Mouse (Mus musculus): ENCODE results near the gene Lclat1. TPM values are rescaled to one million over a fixed set of nuclear protein-coding genes. Genes with fewer than 3 reads are reported as not detected.
A peak's percentile ranks its signal among the peaks of the same experiment; 100 is the strongest.

Gene Lclat1
- polyA plus RNA-seq, 1 experiment from 2014 or later: 23.8 TPM

DNA sequence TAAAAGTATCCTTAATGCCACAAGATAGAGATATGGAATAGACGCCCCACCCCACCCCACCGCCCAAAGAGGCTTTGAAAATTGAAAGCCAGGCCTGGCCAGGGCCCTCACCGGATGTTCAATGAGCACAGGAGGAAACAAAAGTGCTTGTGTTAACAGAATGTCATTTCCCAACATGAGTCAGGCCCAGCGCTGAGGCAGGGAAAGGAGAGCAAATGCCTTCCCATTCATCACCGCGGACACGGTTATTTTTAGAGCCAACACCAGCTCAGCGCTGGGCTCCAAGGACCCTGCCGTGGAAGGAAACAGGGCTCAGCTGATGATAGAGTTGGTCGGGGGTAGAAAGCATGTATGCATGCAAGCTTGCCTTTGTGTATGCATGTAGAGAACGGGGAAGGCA lies 40.4 kb upstream of the Lclat1 start:
- Histone ChIP-seq H3K4me1 (ENCODE audit: control insufficient read depth, insufficient read depth, low read length) (no peaks in the 10 kb centered on the region), H3K4me3 (ENCODE audit: low read depth, low read length) (no peak overlapping the region), H3K9me3 (ENCODE audit: control insufficient read depth, low read length) (no peaks in the 10 kb centered on the region), H3K4me2 (ENCODE audit: low read depth, low read length) (no peak overlapping the region), H3K27ac (ENCODE audit: low read depth, low read length) (no peak overlapping the region), H3K9ac (replicated peaks; ENCODE audit: low read depth, low read length) (no peak overlapping the region), H3K27me3 (ENCODE audit: control insufficient read depth, insufficient read depth, low read length) (no peaks in the 10 kb centered on the region), H3K36me3 (ENCODE audit: control insufficient read depth, insufficient read depth, low read length) (no peaks in the 10 kb centered on the region)
- no peak for ATAC-seq (ENCODE audit: low read depth)
- 24% methylated on average over 11 of the region's 11 CpGs for WGBS

- WGBS: 88% methylated on average over 10 of the region's 10 CpGs
Measured at GRCm38 (mm10) chr17:73068321-73068992, 39.3 kb upstream of the Lclat1 start.

DNA sequence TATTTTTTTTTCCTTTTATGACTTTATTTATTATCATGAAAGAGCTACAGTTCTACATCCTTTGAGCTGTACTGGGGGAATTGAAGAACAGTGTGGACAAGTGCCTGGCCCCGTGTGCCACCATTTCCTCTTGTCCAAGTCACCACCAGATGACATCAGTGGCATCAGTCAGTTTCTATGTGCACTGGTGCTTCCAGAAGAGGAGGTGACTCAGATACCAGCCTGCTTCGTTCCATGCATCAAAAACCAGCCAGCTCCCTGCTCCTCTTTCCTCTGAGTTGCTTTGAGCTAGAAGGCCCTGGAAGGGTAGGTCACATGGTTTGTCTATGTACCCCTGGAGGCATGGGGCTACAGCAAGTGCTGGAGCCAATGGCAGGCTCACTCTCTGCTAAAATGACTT lies 37.3 kb upstream of the Lclat1 start:
- Histone ChIP-seq H3K27ac (ENCODE audit: low read depth, low read length) (no peak overlapping the region), H3K9ac (replicated peaks; ENCODE audit: low read depth, low read length) (no peak overlapping the region), H3K4me1 (ENCODE audit: control insufficient read depth, insufficient read depth, low read length) (no peaks in the 10 kb centered on the region), H3K27me3 (ENCODE audit: control insufficient read depth, insufficient read depth, low read length) (no peaks in the 10 kb centered on the region), H3K36me3 (ENCODE audit: control insufficient read depth, insufficient read depth, low read length) (no peaks in the 10 kb centered on the region), H3K4me2 (ENCODE audit: low read depth, low read length) (no peak overlapping the region), H3K9me3 (ENCODE audit: control insufficient read depth, low read length) (no peaks in the 10 kb centered on the region), H3K4me3 (ENCODE audit: low read depth, low read length) (no peak overlapping the region)
- 85% methylated on average over 2 of the region's 2 CpGs for whole genome bisulfite sequencing
- no peak for ATAC-seq (ENCODE audit: low read depth)

More at GRCm38 (mm10) chr17:73068321-73068992, 39.3 kb upstream of the Lclat1 start:
- Histone ChIP-seq H3K9ac (replicated peaks; ENCODE audit: low read depth, low read length) (no peak overlapping the region), H3K4me1 (ENCODE audit: control insufficient read depth, insufficient read depth, low read length) (no peaks in the 10 kb centered on the region), H3K9me3 (ENCODE audit: control insufficient read depth, low read length) (no peaks in the 10 kb centered on the region), H3K36me3 (ENCODE audit: control insufficient read depth, insufficient read depth, low read length) (no peaks in the 10 kb centered on the region), H3K4me2 (ENCODE audit: low read depth, low read length) (no peak overlapping the region), H3K27ac (ENCODE audit: low read depth, low read length) (no peak overlapping the region), H3K4me3 (ENCODE audit: low read depth, low read length) (no peak overlapping the region), H3K27me3 (ENCODE audit: control insufficient read depth, insufficient read depth, low read length) (no peaks in the 10 kb centered on the region)
- no peak for ATAC-seq (ENCODE audit: low read depth)

GRCm38 (mm10) chr17:73071725-73072263 lies 36.0 kb upstream of the Lclat1 start:
- H3K4me1 ChIP-seq (ENCODE audit: control insufficient read depth, insufficient read depth, low read length): no peaks in the 10 kb centered on the region
- no peak overlapping the region for H3K9ac ChIP-seq (replicated peaks; ENCODE audit: low read depth, low read length)
- H3K4me2 ChIP-seq (ENCODE audit: low read depth, low read length): no peak overlapping the region
- no peak overlapping the region for H3K27ac ChIP-seq (ENCODE audit: low read depth, low read length)
- no peaks in the 10 kb centered on the region for H3K27me3 ChIP-seq (ENCODE audit: control insufficient read depth, insufficient read depth, low read length)
- no peak overlapping the region for H3K4me3 ChIP-seq (ENCODE audit: low read depth, low read length)
- ATAC-seq (ENCODE audit: low read depth): no peak
- no peaks in the 10 kb centered on the region for H3K9me3 ChIP-seq (ENCODE audit: control insufficient read depth, low read length)
- H3K36me3 ChIP-seq (ENCODE audit: control insufficient read depth, insufficient read depth, low read length): no peaks in the 10 kb centered on the region
- WGBS: 53% methylated on average over 5 of the region's 5 CpGs

DNA sequence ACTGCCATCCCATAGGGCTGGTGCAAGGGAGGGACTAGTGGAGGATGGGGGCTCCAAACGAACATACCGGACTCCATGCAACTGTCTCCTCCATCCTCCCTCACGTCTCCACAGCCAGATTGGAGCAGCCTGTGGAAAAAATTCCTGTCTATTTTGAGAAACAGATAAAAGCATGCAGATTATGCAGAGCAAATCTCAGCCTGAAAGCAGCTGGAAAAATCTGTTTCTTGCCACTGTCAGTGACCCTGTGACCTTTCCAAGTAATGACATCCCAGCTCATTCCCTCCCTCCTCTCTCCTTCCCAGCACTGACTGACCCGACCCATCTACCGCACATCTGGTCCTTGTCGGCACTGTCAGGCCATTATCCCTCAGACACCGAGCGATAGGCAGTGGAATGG lies 35.5 kb upstream of the Lclat1 start:
- H3K9me3 ChIP-seq (ENCODE audit: control insufficient read depth, low read length): no peaks in the 10 kb centered on the region
- no peaks in the 10 kb centered on the region for H3K27me3 ChIP-seq (ENCODE audit: control insufficient read depth, insufficient read depth, low read length)
- H3K36me3 ChIP-seq (ENCODE audit: control insufficient read depth, insufficient read depth, low read length): no peaks in the 10 kb centered on the region
- no peak overlapping the region for H3K4me3 ChIP-seq (ENCODE audit: low read depth, low read length)
- H3K4me1 ChIP-seq (ENCODE audit: control insufficient read depth, insufficient read depth, low read length): no peaks in the 10 kb centered on the region
- no peak overlapping the region for H3K9ac ChIP-seq (replicated peaks; ENCODE audit: low read depth, low read length)
- ATAC-seq (ENCODE audit: low read depth): no peak
- no peak overlapping the region for H3K27ac ChIP-seq (ENCODE audit: low read depth, low read length)
- 34% methylated on average over 8 of the region's 8 CpGs for WGBS
- no peak overlapping the region for H3K4me2 ChIP-seq (ENCODE audit: low read depth, low read length)

DNA sequence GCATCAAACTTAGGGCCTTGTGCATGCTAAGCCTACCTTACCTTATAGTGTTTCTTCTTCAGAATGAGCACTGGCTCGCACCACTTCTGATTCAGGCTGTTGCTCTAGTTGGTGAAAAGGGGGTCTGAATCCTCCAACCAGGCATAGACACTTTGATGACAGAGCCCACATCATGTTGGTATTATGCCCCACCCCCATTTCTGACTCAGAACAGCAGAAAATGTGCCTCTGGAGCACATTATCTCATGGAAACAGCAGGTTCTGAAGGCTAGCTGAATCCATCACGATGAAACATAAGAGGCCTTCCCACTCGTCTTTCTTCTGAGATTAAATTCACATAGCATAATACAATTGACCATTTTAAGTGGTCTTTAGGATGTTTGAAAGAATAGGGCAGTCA lies 33.2 kb upstream of the Lclat1 start:
- Histone ChIP-seq H3K4me1 (ENCODE audit: control insufficient read depth, insufficient read depth, low read length) (no peaks in the 10 kb centered on the region), H3K36me3 (ENCODE audit: control insufficient read depth, insufficient read depth, low read length) (no peaks in the 10 kb centered on the region), H3K27me3 (ENCODE audit: control insufficient read depth, insufficient read depth, low read length) (no peaks in the 10 kb centered on the region), H3K9me3 (ENCODE audit: control insufficient read depth, low read length) (no peaks in the 10 kb centered on the region), H3K27ac (ENCODE audit: low read depth, low read length) (no peak overlapping the region), H3K4me2 (ENCODE audit: low read depth, low read length) (no peak overlapping the region), H3K9ac (replicated peaks; ENCODE audit: low read depth, low read length) (no peak overlapping the region), H3K4me3 (ENCODE audit: low read depth, low read length) (no peak overlapping the region)
- ATAC-seq (ENCODE audit: low read depth): no peak
- WGBS: 84% methylated on average over 3 of the region's 3 CpGs

GRCm38 (mm10) chr17:73075238-73075890 lies 32.4 kb upstream of the Lclat1 start:
- H3K27ac ChIP-seq (ENCODE audit: low read depth, low read length): no peak overlapping the region
- no peaks in the 10 kb centered on the region for H3K9me3 ChIP-seq (ENCODE audit: control insufficient read depth, low read length)
- no peaks in the 10 kb centered on the region for H3K36me3 ChIP-seq (ENCODE audit: control insufficient read depth, insufficient read depth, low read length)
- H3K4me3 ChIP-seq (ENCODE audit: low read depth, low read length): no peak overlapping the region
- no peaks in the 10 kb centered on the region for H3K4me1 ChIP-seq (ENCODE audit: control insufficient read depth, insufficient read depth, low read length)
- peak; percentile 63 for ATAC-seq (ENCODE audit: low read depth)
- H3K27me3 ChIP-seq (ENCODE audit: control insufficient read depth, insufficient read depth, low read length): no peaks in the 10 kb centered on the region
- no peak overlapping the region for H3K4me2 ChIP-seq (ENCODE audit: low read depth, low read length)
- 61% methylated on average over 9 of the region's 9 CpGs for WGBS
- no peak overlapping the region for H3K9ac ChIP-seq (replicated peaks; ENCODE audit: low read depth, low read length)

- ATAC-seq (ENCODE audit: low read depth): no peak
- H3K36me3 ChIP-seq (ENCODE audit: control insufficient read depth, insufficient read depth, low read length): no peaks in the 10 kb centered on the region
- 97% methylated on average over 3 of the region's 3 CpGs for WGBS
Measured at GRCm38 (mm10) chr17:73077638-73078037, 30.1 kb upstream of the Lclat1 start.

GRCm38 (mm10) chr17:73081360-73082133 lies 26.2 kb upstream of the Lclat1 start:
- no peak overlapping the region for H3K4me3 ChIP-seq (ENCODE audit: low read depth, low read length)
- no peaks in the 10 kb centered on the region for H3K9me3 ChIP-seq (ENCODE audit: control insufficient read depth, low read length)
- H3K4me2 ChIP-seq (ENCODE audit: low read depth, low read length): no peak overlapping the region
- H3K9ac ChIP-seq (replicated peaks; ENCODE audit: low read depth, low read length): no peak overlapping the region
- H3K27me3 ChIP-seq (ENCODE audit: control insufficient read depth, insufficient read depth, low read length): no peaks in the 10 kb centered on the region
- ATAC-seq (ENCODE audit: low read depth): no peak
- 62% methylated on average over 9 of the region's 9 CpGs for whole genome bisulfite sequencing
- no peaks in the 10 kb centered on the region for H3K36me3 ChIP-seq (ENCODE audit: control insufficient read depth, insufficient read depth, low read length)
- H3K27ac ChIP-seq (ENCODE audit: low read depth, low read length): no peak overlapping the region
- H3K4me1 ChIP-seq (ENCODE audit: control insufficient read depth, insufficient read depth, low read length): no peaks in the 10 kb centered on the region

More at GRCm38 (mm10) chr17:73077638-73078037, 30.1 kb upstream of the Lclat1 start:
- Histone ChIP-seq H3K27me3 (ENCODE audit: control insufficient read depth, insufficient read depth, low read length) (no peaks in the 10 kb centered on the region), H3K9ac (replicated peaks; ENCODE audit: low read depth, low read length) (no peak overlapping the region), H3K4me1 (ENCODE audit: control insufficient read depth, insufficient read depth, low read length) (no peaks in the 10 kb centered on the region), H3K4me3 (ENCODE audit: low read depth, low read length) (no peak overlapping the region), H3K27ac (ENCODE audit: low read depth, low read length) (no peak overlapping the region), H3K4me2 (ENCODE audit: low read depth, low read length) (no peak overlapping the region), H3K9me3 (ENCODE audit: control insufficient read depth, low read length) (no peaks in the 10 kb centered on the region)

All from neural tube, embryonic 14.5 days (tissue).